ENCODE assay signal across 8 mouse cellular contexts in the genomic region with DNA sequence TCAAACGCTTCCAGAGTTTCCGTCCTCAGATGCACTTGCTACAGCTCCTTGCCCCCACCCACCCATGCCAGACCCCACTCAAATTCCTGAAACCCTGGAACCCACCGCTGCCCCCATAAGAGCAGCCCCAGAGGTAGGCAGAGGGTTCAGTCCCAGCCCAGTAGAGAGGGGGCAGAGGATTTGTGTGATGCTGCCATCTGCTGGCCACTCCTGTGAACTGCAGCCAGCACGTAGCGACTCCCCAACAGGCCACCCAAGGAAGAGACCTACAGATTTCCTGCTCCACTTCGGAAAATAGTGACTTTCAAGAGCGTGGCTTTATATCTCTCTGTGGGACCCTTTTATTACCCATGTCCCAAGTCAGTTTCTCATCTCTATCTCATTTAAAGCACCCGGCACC. TPM values are rescaled to one million over a fixed set of nuclear protein-coding genes. Genes with fewer than 3 reads are reported as not detected.
A peak's percentile ranks its signal among the peaks of the same experiment; 100 is the strongest.
DNase-seq lines count a peak whose midpoint lies in the region; ATAC-seq and TF ChIP-seq lines count a peak whose summit lies in the region.

No protein-coding gene starts in this region.

- no peak for TF ChIP-seq POLR2A in cerebellum, adult 2 months (IDR thresholded peaks at IDR 0.05; ENCODE audit: borderline replicate concordance, insufficient read depth, low read length)

- H3K4me3 ChIP-seq in cerebellum, adult 2 months (replicated peaks; ENCODE audit: insufficient read depth, low read depth, low read length) = no peak overlapping the region
- H3K4me3 ChIP-seq in liver, embryonic 14.5 days (ENCODE audit: insufficient read depth in 1 of 2, low read depth in 2 of 2, low read length in 2 of 2) = no peak overlapping the region

- 23% methylated on average over 8 of the region's 8 CpGs for WGBS in cerebellum, adult 2 months
- 23% methylated on average over 8 of the region's 8 CpGs for WGBS in liver, embryonic 14.5 days (ENCODE audit: insufficient replicate concordance)

- H3K9ac ChIP-seq in liver, embryonic 14.5 days (replicated peaks) = no peak overlapping the region

- TF ChIP-seq EP300 in liver, embryonic 14.5 days (IDR thresholded peaks at IDR 0.05; ENCODE audit: low read depth) = no peak

- H3K27me3 ChIP-seq in cerebellum, adult 2 months (ENCODE audit: control insufficient read depth, insufficient read depth, low read length) = no peaks in the 10 kb centered on the region
- no peaks in the 10 kb centered on the region for H3K27me3 ChIP-seq in liver, embryonic 14.5 days (ENCODE audit: control insufficient read depth, insufficient read depth, low read length)

- no peaks in the 10 kb centered on the region for H3K36me3 ChIP-seq in liver, embryonic 14.5 days (replicated peaks; ENCODE audit: control insufficient read depth, insufficient read depth, low read depth)

- peak in 1 of 2 experiments; percentile 47 for DNase-seq in cerebellum, adult 2 months
- DNase-seq in cerebellum, adult 11 months = no peak
- DNase-seq in ovary, postnatal 14 days (ENCODE audit: low spot score) = peak; percentile 50
- no peak for DNase-seq in ovary, postnatal 10 days (ENCODE audit: low spot score)
- peak; percentile 71 to 79 for DNase-seq in cerebellum, postnatal 4 days (ENCODE audit: low spot score in 2 of 2)
- DNase-seq in heart, postnatal 14 days = peak; percentile 70 to 74
- peak in 2 of 3 experiments; percentile 3 to 7 for DNase-seq in liver, embryonic 14.5 days (ENCODE audit: low read depth in 3 of 3, low spot score in 3 of 3)
- peak; percentile 81 for DNase-seq in retina, postnatal 1 day

- no peak overlapping the region for H3K4me2 ChIP-seq in liver, embryonic 14.5 days (ENCODE audit: low read depth)

- peak; percentile 83 for TF ChIP-seq CTCF in cerebellum, adult 2 months (IDR thresholded peaks at IDR 0.05; ENCODE audit: borderline replicate concordance, insufficient read depth, low read depth, low read length)
- TF ChIP-seq CTCF in liver, embryonic 14.5 days (IDR thresholded peaks at IDR 0.05; ENCODE audit: low read depth) = peak; percentile 96

- no peaks in the 10 kb centered on the region for H3K4me1 ChIP-seq in cerebellum, adult 2 months (ENCODE audit: control insufficient read depth, insufficient read depth, low read length)
- peaks cover 0 to 1% of the 10 kb centered on the region in 2 experiments; a peak in 1 of 4 replicates for H3K4me1 ChIP-seq in liver, embryonic 14.5 days (replicated peaks; ENCODE audit: control insufficient read depth in 2 of 2, insufficient read depth in 2 of 2, low read length in 1 of 2)

- H3K9me3 ChIP-seq in liver, embryonic 14.5 days (ENCODE audit: control insufficient read depth, low read length) = no peaks in the 10 kb centered on the region

- no peak for ATAC-seq in liver, embryonic 14.5 days (ENCODE audit: insufficient read depth)

- intact Hi-C loops in heart, postnatal 14 days (cut with DNase I) = no loop called here

- H3K27ac ChIP-seq in cerebellum, adult 2 months (ENCODE audit: insufficient read depth, low read length) = no peak overlapping the region
- H3K27ac ChIP-seq in liver, embryonic 14.5 days = no peak overlapping the region

RNA-seq across cellular contexts. Expression of gene Cryba4, which starts 42.2 kb away (rescaled TPM):
- 0.51 and 0.52 TPM in 2 replicates for polyA plus RNA-seq in cerebellum, adult 2 months (2012; rRNA removed)
- 1 to 10 TPM; 7.2 to 7.8 TPM for total RNA-seq in heart, postnatal 14 days (2021)
- 0.39 and 0.63 TPM in 2 replicates for polyA plus RNA-seq in liver, embryonic 14.5 days (2012; rRNA removed)
- polyA plus RNA-seq in liver, embryonic 14.5 days (2014; fragmentation: Nextera tagmentation; extraction: Ambion mirVana) = 0.59 and 0.95 TPM in 2 replicates

RNA-seq across cellular contexts. Expression of gene Crybb1, which starts 45.5 kb away (rescaled TPM):
- polyA plus RNA-seq in cerebellum, adult 2 months (2012; rRNA removed) = 1.3 and 1.9 TPM in 2 replicates
- total RNA-seq in heart, postnatal 14 days (2021) = 1 to 10 TPM; 1.4 to 1.9 TPM
- polyA plus RNA-seq in liver, embryonic 14.5 days (2012; rRNA removed) = not detected in 2 replicates
- polyA plus RNA-seq in liver, embryonic 14.5 days (2014; fragmentation: Nextera tagmentation; extraction: Ambion mirVana) = 0.24 TPM in 1 of 2 replicates, not detected in the other

Comparison
In these comparisons a context has a peak if more than half of its experiments do, and no peak if none do; other contexts are left out.
1. DNase-seq: peak in ovary, postnatal 14 days (single experiment), cerebellum, postnatal 4 days (2 of 2), heart, postnatal 14 days (2 of 2), liver, embryonic 14.5 days (2 of 3) and retina, postnatal 1 day (single experiment); none in cerebellum, adult 11 months (single experiment) and ovary, postnatal 10 days (single experiment).